Mouse (Mus musculus) lung, adult 2 months (tissue): Measurements from ENCODE around the gene Thrb.

Experiments used
- CTCF ChIP-seq: fragments of 200-500 bp; IDR thresholded peaks from 2 replicates; pipeline ENCODE4 v1.5.1; 2011; ENCODE audit warnings: mild to moderate bottlenecking, low read length, control low read depth; ENCODE audit not compliant: insufficient read depth
- POLR2A ChIP-seq: fragments of 200-500 bp; IDR thresholded peaks from 2 replicates; pipeline ENCODE4 v1.6.1; 2011; ENCODE audit warnings: low read depth, mild to moderate bottlenecking, control low read depth, low read length, borderline replicate concordance; ENCODE audit errors: extremely low read depth

- TF ChIP-seq CTCF (no peak), POLR2A (no peak)
Measured at GRCm38 (mm10) chr14:17917124-17917763, 257.2 kb downstream of the Thrb start.
